Mouse (Mus musculus) CD4-positive naive resting alpha-beta T cell, adult 57 days (primary cell): Measurements from ENCODE around the gene Gpr132. TPM values are rescaled to one million over a fixed set of nuclear protein-coding genes. Genes with fewer than 3 reads are reported as not detected.

ENCODE experiments used
- total RNA-seq: library from RNA; stranded (reverse); gene quantifications from one replicate; pipeline ENCODE4 v1.2.4, GENCODE M21; 2023

Gpr132 gene
- 397 TPM for total RNA-seq

GRCm38 (mm10) chr12:112868178-112869087 lies at the start of gene Gpr132:
Gene Gpr132 (minus strand): TSS chr12:112868228.

GRCm38 (mm10) chr12:112829244-112829864 lies 38.7 kb downstream of the Gpr132 start, which contains the start of gene Cdca4:
Gene Cdca4 (minus strand): TSS chr12:112829423.

GRCm38 (mm10) chr12:112808587-112809364 lies 59.3 kb downstream of the Gpr132 start, which contains the start of gene Clba1:
Gene Clba1 (plus strand): TSS chr12:112808937.

GRCm38 (mm10) chr12:112801864-112802846 lies 65.9 kb downstream of the Gpr132 start, which contains the start of gene Ahnak2:
Gene Ahnak2 (minus strand): TSS chr12:112802657.

Other genes starting within 250 kb of the Gpr132 start
- 2.2 TPM for gene Adssl1, start 248.2 kb downstream of the Gpr132 start, total RNA-seq
- gene Siva1, start 223.5 kb downstream of the Gpr132 start, total RNA-seq: 20.5 TPM
- gene Akt1, start 193.3 kb downstream of the Gpr132 start, total RNA-seq: 95.2 TPM
- 7.1 TPM for gene Zbtb42, start 189.4 kb downstream of the Gpr132 start, total RNA-seq
- 14.7 TPM for gene Cep170b, start 147.8 kb downstream of the Gpr132 start, total RNA-seq
- 16.8 TPM for gene Pld4, start 107.6 kb downstream of the Gpr132 start, total RNA-seq
- gene Ahnak2, start 65.6 kb downstream of the Gpr132 start, total RNA-seq: 1.8 TPM
- gene Clba1, start 59.3 kb downstream of the Gpr132 start, total RNA-seq: 0.30 TPM
- 36.2 TPM for gene Cdca4, start 38.8 kb downstream of the Gpr132 start, total RNA-seq
- 5.4 TPM for gene Jag2, start 61.5 kb upstream of the Gpr132 start, total RNA-seq
- 30.9 TPM for gene Nudt14, start 73.9 kb upstream of the Gpr132 start, total RNA-seq
- gene Btbd6, start 108.3 kb upstream of the Gpr132 start, total RNA-seq: 39.7 TPM
- 222 TPM for gene Brf1, start 132.5 kb upstream of the Gpr132 start, total RNA-seq
- gene Pacs2, start 146.3 kb upstream of the Gpr132 start, total RNA-seq: 77.9 TPM
- gene Tex22, start 206.3 kb upstream of the Gpr132 start, total RNA-seq: 2.0 TPM
- 93.8 TPM for gene Mta1, start 230.1 kb upstream of the Gpr132 start, total RNA-seq